Mouse (Mus musculus): ENCODE data around the gene Cdc42se2.

GRCm38 (mm10) chr11:54809582-54809981 lies 22.1 kb upstream of the Cdc42se2 start:
- TF ChIP-seq CTCF (conservative IDR thresholded peaks at IDR 0.05; ENCODE audit: low read length) (no peak), POU5F1 (IDR thresholded peaks at IDR 0.05; ENCODE audit: borderline replicate concordance, low read length) (no peak)

Measured in E14TG2a.4 (cell line).